Mouse (Mus musculus) adrenal gland, postnatal 25 days (tissue): ENCODE results near the gene Prkca. TPM values are rescaled to one million over a fixed set of nuclear protein-coding genes. Genes with fewer than 3 reads are reported as not detected.

ENCODE experiments used
- DNase-seq: peaks from one replicate; pipeline ENCODE4 v3.0.0; 2021; ENCODE audit warnings: mixed read lengths
- total RNA-seq: library from RNA; stranded (reverse); gene quantifications from 2 replicates; pipeline ENCODE4 v1.2.3, GENCODE M21; 2021

Prkca gene
- total RNA-seq, 1 experiment from 2014 or later = 7.8 TPM

- DNase-seq = no peak
Measured at GRCm38 (mm10) chr11:108204202-108204894, 139.4 kb downstream of the Prkca start.

GRCm38 (mm10) chr11:108202835-108203234 lies 140.9 kb downstream of the Prkca start:
- no peak for DNase-seq

GRCm38 (mm10) chr11:108200679-108201586 lies 142.8 kb downstream of the Prkca start:
- no peak for DNase-seq

- DNase-seq = no peak
Measured at GRCm38 (mm10) chr11:108199429-108199985, 144.2 kb downstream of the Prkca start.

GRCm38 (mm10) chr11:108198592-108198991 lies 145.1 kb downstream of the Prkca start:
- DNase-seq = no peak

GRCm38 (mm10) chr11:108197427-108198218 lies 146.1 kb downstream of the Prkca start:
- DNase-seq = no peak

- no peak for DNase-seq
Measured at GRCm38 (mm10) chr11:108196796-108197195, 146.9 kb downstream of the Prkca start.

GRCm38 (mm10) chr11:108190298-108190697 lies 153.4 kb downstream of the Prkca start:
- no peak for DNase-seq

- no peak for DNase-seq
Measured at GRCm38 (mm10) chr11:108189362-108189761, 154.4 kb downstream of the Prkca start.

GRCm38 (mm10) chr11:108182421-108182820 lies 161.3 kb downstream of the Prkca start:
- no peak for DNase-seq

GRCm38 (mm10) chr11:108181012-108181713 lies 162.6 kb downstream of the Prkca start:
- no peak for DNase-seq

- no peak for DNase-seq
Measured at GRCm38 (mm10) chr11:108178802-108179201, 164.9 kb downstream of the Prkca start.

- DNase-seq = no peak
Measured at GRCm38 (mm10) chr11:108178258-108178657, 165.5 kb downstream of the Prkca start.

- DNase-seq = no peak
Measured at GRCm38 (mm10) chr11:108176715-108177114, 167.0 kb downstream of the Prkca start.

GRCm38 (mm10) chr11:108171917-108172316 lies 171.8 kb downstream of the Prkca start:
- no peak for DNase-seq

- DNase-seq = no peak
Measured at GRCm38 (mm10) chr11:108171260-108171659, 172.5 kb downstream of the Prkca start.

- no peak for DNase-seq
Measured at GRCm38 (mm10) chr11:108170107-108170506, 173.6 kb downstream of the Prkca start.

GRCm38 (mm10) chr11:108165725-108166124 lies 178.0 kb downstream of the Prkca start:
- DNase-seq = no peak

GRCm38 (mm10) chr11:108162639-108163038 lies 181.1 kb downstream of the Prkca start:
- DNase-seq = no peak

- no peak for DNase-seq
Measured at GRCm38 (mm10) chr11:108162110-108162509, 181.6 kb downstream of the Prkca start.

- no peak for DNase-seq
Measured at GRCm38 (mm10) chr11:108160056-108160455, 183.7 kb downstream of the Prkca start.

- DNase-seq = no peak
Measured at GRCm38 (mm10) chr11:108158046-108158445, 185.7 kb downstream of the Prkca start.
